Comparison of ENCODE assay signal across 8 mouse cellular contexts in genomic region chr14:76883231-76883651, GRCm38 (mm10).
A peak's percentile ranks its signal among the peaks of the same experiment; 100 is the strongest.
DNase-seq lines count a peak whose midpoint lies in the region; ATAC-seq and TF ChIP-seq lines count a peak whose summit lies in the region.

No protein-coding gene starts in this region.

- intact Hi-C loops in left cerebral cortex, adult 2 months (cut with DNase I) = no loop called here
- intact Hi-C loops in left cerebral cortex, postnatal 14 days (cut with DNase I) = no loop called here

- no peaks in the 10 kb centered on the region for H3K27me3 ChIP-seq in heart, embryonic 11.5 days (ENCODE audit: control insufficient read depth, insufficient read depth, low read length)

- no peaks in the 10 kb centered on the region for H3K9me3 ChIP-seq in heart, embryonic 11.5 days (replicated peaks; ENCODE audit: control insufficient read depth, low read length)

- peak overlapping the region; percentile 55 for H3K27ac ChIP-seq in heart, embryonic 11.5 days (ENCODE audit: low read depth, low read length)
- no peak overlapping the region for H3K27ac ChIP-seq in left cerebral cortex, adult 2 months

- H3K36me3 ChIP-seq in heart, embryonic 11.5 days (ENCODE audit: control insufficient read depth, insufficient read depth, low read length) = no peaks in the 10 kb centered on the region

- H3K4me2 ChIP-seq in heart, embryonic 11.5 days = peak overlapping the region; percentile 32; the same call in 1 of the 2 replicates

- DNase-seq in heart, adult 9 months (ENCODE audit: low spot score in 2 of 2) = no peak
- DNase-seq in 3T3-L1 (ENCODE audit: low read depth, low spot score) = peak; percentile 64
- DNase-seq in liver = peak; percentile 83
- no peak for DNase-seq in layer of hippocampus, postnatal 10 days (ENCODE audit: low spot score in 2 of 2)
- DNase-seq in left cerebral cortex, adult 2 months (ENCODE audit: extremely low spot score in 1 of 2, low spot score in 2 of 2) = no peak
- no peak for DNase-seq in left cerebral cortex, postnatal 14 days (ENCODE audit: low spot score in 2 of 2)

- no peak for TF ChIP-seq CTCF in left cerebral cortex, adult 2 months (IDR thresholded peaks at IDR 0.05)

- ATAC-seq in heart, embryonic 11.5 days (replicated peaks; ENCODE audit: insufficient number of reproducible peaks, low FRiP score, low TSS enrichment) = peak; percentile 84
- ATAC-seq in erythroblast, adult 5-6 weeks (replicated peaks; ENCODE audit: low FRiP score, poor library complexity, severe bottlenecking) = peak; percentile 93

- H3K4me1 ChIP-seq in heart, embryonic 11.5 days (ENCODE audit: control insufficient read depth, insufficient read depth, low read length) = peaks cover 19% of the 10 kb centered on the region

- no peak overlapping the region for H3K4me3 ChIP-seq in heart, embryonic 11.5 days (ENCODE audit: low read depth, low read length)
- H3K4me3 ChIP-seq in left cerebral cortex, adult 2 months = no peak overlapping the region

- H3K9ac ChIP-seq in heart, embryonic 11.5 days (ENCODE audit: low read depth, low read length) = no peak overlapping the region

- WGBS in heart, embryonic 11.5 days (ENCODE audit: insufficient replicate concordance) = 23% methylated on average over 3 of the region's 3 CpGs

Comparison
In these comparisons a context has a peak if more than half of its experiments do, and no peak if none do; other contexts are left out.
1. DNase-seq: peak in 3T3-L1 (single experiment) and liver (single experiment); none in heart, adult 9 months (0 of 2), layer of hippocampus, postnatal 10 days (0 of 2), left cerebral cortex, adult 2 months (0 of 2) and left cerebral cortex, postnatal 14 days (0 of 2).